Mouse (Mus musculus): Measurements from ENCODE around the gene Ccdc154. TPM values are rescaled to one million over a fixed set of nuclear protein-coding genes. Genes with fewer than 3 reads are reported as not detected.

Ccdc154 gene
- total and polyA plus RNA-seq, 3 experiments, result 0.03 to 0.12 TPM; not detected in 1

- DNase-seq, result peak; percentile 97
These were observed 21.9 kb downstream of the Ccdc154 start, which contains the start of gene BC003965 for GRCm38 (mm10) chr17:25184129-25184691. Gene BC003965 (plus strand): TSS chr17:25184554.

GRCm38 (mm10) chr17:25184961-25185360, 22.7 kb downstream of the Ccdc154 start:
- DNase-seq, result no peak

DNA sequence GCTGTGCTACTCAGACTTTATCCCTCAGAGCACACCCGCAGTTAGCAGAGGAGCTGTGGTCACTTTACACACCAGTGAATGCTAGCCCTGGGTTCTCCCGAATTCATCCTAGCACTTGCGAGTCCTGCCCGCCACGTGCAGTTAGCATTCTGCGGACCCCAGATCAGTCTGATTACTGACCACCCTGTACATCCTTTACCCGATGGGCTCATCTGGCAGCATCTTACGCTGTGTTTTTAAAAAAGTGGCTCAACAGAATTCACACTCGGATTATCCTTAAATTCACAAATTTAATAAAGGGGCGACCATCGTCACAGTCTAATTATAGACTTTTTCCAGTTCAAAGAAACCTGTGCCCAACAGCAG, 25.5 kb downstream of the Ccdc154 start:
- no peak for DNase-seq

GRCm38 (mm10) chr17:25188150-25189031, 26.1 kb downstream of the Ccdc154 start, which contains the start of gene Unkl:
Gene Unkl (plus strand): TSS chr17:25188397.
- DNase-seq, result peak; percentile 88

DNA sequence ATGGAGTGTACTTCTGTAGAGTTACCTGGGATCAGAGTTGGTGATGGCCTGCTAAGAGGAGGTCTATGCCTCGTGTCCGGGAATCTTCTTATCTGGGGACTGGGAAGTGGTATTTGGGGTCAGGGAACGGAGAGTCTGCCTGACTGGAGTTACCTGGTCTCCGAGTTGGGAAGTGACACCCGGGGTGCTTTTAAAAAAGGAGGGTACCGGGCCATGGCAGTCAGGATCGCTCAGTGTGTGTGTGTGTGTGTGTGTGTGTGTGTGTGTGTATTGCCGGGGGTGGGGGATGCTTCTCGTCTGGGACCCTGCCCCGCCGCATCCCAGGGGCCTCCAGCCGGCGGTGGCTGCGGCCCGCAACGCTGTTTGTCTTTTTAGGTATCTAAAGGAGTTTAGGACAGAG, 26.8 kb downstream of the Ccdc154 start:
- DNase-seq, result no peak

DNA sequence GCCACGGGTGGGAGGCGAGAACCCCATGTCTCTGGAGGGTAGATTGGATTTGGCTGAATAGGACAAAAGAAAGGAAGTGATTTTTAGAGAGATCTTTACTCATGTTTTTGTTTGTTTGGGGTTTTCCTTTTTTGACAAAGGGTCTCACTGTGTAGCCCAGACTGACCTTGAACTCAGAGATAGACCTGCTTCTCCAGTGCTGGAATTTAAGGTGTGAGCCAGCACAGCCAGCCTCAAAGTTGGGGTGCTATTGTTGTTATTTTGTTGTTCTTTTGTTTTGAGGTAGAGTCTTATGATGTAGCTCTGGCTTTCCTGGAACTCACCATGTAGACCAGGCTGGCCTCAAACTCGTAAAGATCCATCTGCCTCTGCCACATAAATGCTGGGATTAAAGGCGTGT, 40.1 kb downstream of the Ccdc154 start:
- DNase-seq, result no peak

- no peak for DNase-seq
These were observed 47.7 kb downstream of the Ccdc154 start for GRCm38 (mm10) chr17:25210006-25210405.

DNA sequence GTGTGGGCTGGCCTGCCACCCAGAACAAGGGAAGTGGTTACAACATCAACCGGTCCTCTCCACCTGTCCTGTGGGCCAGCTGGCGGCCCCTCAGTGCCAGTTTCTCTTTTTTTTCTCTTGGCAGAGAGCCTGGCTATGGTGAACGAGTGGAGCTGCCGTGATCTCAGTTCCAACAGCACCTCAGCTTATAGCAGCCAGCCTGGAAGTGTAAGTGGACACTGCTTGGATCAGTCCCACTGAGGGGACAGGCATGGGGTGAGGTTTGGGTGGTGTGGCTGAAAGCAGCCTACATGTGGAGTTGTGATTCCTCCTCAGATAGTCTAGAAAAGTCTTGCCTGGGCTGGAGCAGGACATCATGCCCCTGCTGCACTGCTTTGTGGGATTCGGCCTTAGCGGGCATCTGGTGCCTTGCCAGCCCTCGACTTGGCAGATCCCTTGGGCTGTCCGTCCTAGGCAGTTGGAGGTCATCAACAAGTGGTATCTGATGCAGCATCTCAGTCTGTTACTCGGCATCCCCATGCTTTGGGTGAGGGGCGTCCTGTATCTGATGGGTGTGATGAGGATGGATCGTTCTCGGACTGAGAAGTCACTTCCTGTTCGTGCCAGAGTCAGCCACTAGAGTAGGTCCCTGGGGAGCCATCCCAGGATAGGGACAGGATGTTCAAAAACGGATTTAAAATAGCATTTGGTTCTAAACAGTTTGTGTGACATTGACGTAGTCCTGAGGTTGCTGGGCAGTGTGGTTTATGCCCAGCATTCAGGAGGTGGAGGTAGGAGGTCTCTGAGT, 48.6 kb downstream of the Ccdc154 start:
- DNase-seq, result no peak

DNA sequence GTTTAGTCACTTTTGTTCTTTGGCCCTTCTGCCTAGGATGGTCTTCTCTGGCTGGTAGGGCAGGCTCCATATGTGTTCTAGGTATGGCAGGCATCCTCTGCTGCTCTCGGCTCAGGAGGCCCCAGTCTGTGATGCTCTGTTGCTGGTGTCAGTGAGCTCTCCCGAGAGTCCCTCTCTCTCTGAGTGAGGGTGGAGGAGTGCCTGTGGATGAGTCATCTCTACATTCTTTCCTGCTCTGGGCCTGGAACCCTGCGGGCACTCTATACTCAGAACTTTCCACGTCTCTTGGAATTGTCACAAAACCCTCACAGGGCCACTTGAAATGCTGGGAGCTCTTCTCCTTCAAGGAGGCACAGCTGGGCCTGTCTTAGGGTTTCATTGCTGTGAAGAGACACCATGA, 49.4 kb downstream of the Ccdc154 start:
- DNase-seq, result peak; percentile 24

- no peak for DNase-seq
These were observed 53.2 kb downstream of the Ccdc154 start for GRCm38 (mm10) chr17:25215431-25215830.

DNA sequence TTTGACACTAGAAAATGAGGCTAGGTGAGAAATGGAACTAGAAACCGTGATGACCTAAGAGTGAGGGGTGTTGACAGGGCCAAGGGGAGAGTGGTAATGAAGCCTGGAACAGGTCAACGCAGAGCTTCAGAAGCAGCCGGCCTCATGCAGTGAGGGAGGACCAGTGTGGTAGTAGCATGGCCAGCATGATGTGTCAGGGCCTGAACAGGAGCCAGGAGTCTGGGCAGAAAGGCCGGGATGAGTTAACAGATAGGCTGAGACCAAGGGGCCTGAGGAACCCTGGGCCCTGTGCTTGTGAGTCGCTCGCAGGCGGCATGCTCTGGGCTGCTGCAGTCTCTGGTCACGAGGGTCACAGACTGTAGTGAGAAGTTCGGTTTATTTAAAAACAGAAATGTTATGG, 56.7 kb downstream of the Ccdc154 start:
- no peak for DNase-seq

DNA sequence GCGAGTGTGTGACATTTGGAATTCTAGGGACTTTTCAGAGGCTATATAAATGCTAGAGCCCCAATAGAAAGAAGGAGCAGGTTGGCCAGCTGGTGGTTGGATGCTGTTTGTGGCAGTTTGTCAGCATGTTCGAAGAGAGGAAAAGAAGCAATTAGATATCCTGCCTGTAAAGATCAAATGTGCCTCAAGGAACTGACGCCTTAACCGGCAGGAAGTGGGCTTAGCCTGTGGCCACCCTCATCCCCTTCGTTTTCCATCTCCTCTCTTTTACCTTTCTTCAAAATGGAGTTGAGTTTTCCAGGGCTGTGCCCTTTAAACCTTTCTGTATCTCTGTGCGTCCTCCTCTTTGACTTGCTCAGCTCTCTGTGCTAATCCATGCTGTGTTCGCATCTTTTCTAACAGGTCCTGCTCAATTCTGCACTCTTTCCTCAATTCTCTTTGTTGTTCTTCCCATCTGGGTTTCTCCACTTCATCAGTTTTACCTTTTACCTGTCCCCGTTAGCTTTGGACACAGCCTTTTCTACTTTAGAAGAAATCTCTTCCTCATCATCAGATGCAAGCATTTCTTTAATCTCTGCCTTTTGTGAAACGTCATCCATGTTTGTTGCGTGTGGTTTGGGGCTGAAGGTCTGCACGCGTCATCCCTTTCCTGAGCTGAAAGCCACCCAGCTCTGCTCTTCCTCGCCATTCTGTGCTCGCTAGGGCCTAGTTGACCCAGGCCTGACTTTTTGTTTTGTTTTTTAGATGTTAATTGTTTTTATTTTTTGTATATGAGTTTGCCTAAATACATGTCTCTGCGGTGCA, 57.4 kb downstream of the Ccdc154 start:
- DNase-seq, result no peak

GRCm38 (mm10) chr17:25220746-25221145, 58.5 kb downstream of the Ccdc154 start:
- no peak for DNase-seq

Other genes with a start within 250 kb of the Ccdc154 start
- 100 to 1,000 TPM in 1 of 2 experiments, 10 to 100 TPM in 1; 86.6 to 129 TPM for gene Mapk8ip3, start 225.5 kb upstream of the Ccdc154 start, total RNA-seq (2021)
- gene Mapk8ip3, start 225.5 kb upstream of the Ccdc154 start, polyA plus RNA-seq (2012; rRNA removed), result 205 and 241 TPM in 2 replicates
- gene Jpt2, start 201.8 kb upstream of the Ccdc154 start, total RNA-seq (2021), result 10 to 100 TPM; 26.7 to 39.1 TPM
- 2.3 and 4.6 TPM in 2 replicates for gene Jpt2, start 201.8 kb upstream of the Ccdc154 start, polyA plus RNA-seq (2012; rRNA removed)
- gene Cramp1l, start 146.7 kb upstream of the Ccdc154 start, total RNA-seq (2021), result 10 to 100 TPM; 17.8 to 18.2 TPM
- gene Cramp1l, start 146.7 kb upstream of the Ccdc154 start, polyA plus RNA-seq (2012; rRNA removed), result 15.4 and 16.7 TPM in 2 replicates
- gene Ift140, start 146.4 kb upstream of the Ccdc154 start, total RNA-seq (2021), result 10 to 100 TPM; 27.8 to 28.0 TPM
- gene Ift140, start 146.4 kb upstream of the Ccdc154 start, polyA plus RNA-seq (2012; rRNA removed), result 20.9 and 21.8 TPM in 2 replicates
- 10 to 100 TPM; 32.2 to 44.8 TPM for gene Tmem204, start 78.9 kb upstream of the Ccdc154 start, total RNA-seq (2021)
- gene Tmem204, start 78.9 kb upstream of the Ccdc154 start, polyA plus RNA-seq (2012; rRNA removed), result 59.2 and 64.1 TPM in 2 replicates
- gene Telo2, start 46.5 kb upstream of the Ccdc154 start, total RNA-seq (2021), result 10 to 100 TPM; 16.4 to 24.5 TPM
- 15.5 and 15.7 TPM in 2 replicates for gene Telo2, start 46.5 kb upstream of the Ccdc154 start, polyA plus RNA-seq (2012; rRNA removed)
- gene Ptx4, start 41.7 kb upstream of the Ccdc154 start, total RNA-seq (2021), result not detected
- gene Ptx4, start 41.7 kb upstream of the Ccdc154 start, polyA plus RNA-seq (2012; rRNA removed), result not detected in 2 replicates
- gene Clcn7, start 29.1 kb upstream of the Ccdc154 start, total RNA-seq (2021), result 10 to 100 TPM; 38.3 to 48.6 TPM
- 33.9 and 37.4 TPM in 2 replicates for gene Clcn7, start 29.1 kb upstream of the Ccdc154 start, polyA plus RNA-seq (2012; rRNA removed)
- gene Gm38655, start 13.0 kb downstream of the Ccdc154 start, total RNA-seq (2021), result not detected
- not detected in 2 replicates for gene Gm38655, start 13.0 kb downstream of the Ccdc154 start, polyA plus RNA-seq (2012; rRNA removed)
- 10 to 100 TPM; 16.7 to 24.4 TPM for gene BC003965, start 22.1 kb downstream of the Ccdc154 start, total RNA-seq (2021)
- gene BC003965, start 22.1 kb downstream of the Ccdc154 start, polyA plus RNA-seq (2012; rRNA removed), result 24.0 and 25.7 TPM in 2 replicates
- 10 to 100 TPM; 14.0 to 18.1 TPM for gene Unkl, start 25.9 kb downstream of the Ccdc154 start, total RNA-seq (2021)
- 23.7 and 30.3 TPM in 2 replicates for gene Unkl, start 25.9 kb downstream of the Ccdc154 start, polyA plus RNA-seq (2012; rRNA removed)
- 10 to 100 TPM; 50.4 to 50.6 TPM for gene Gnptg, start 77.7 kb downstream of the Ccdc154 start, total RNA-seq (2021)
- gene Gnptg, start 77.7 kb downstream of the Ccdc154 start, polyA plus RNA-seq (2012; rRNA removed), result 32.6 and 40.0 TPM in 2 replicates
- gene Tsr3, start 77.7 kb downstream of the Ccdc154 start, total RNA-seq (2021), result 10 to 100 TPM; 18.5 to 25.1 TPM
- gene Tsr3, start 77.7 kb downstream of the Ccdc154 start, polyA plus RNA-seq (2012; rRNA removed), result 24.1 and 28.9 TPM in 2 replicates
- gene Baiap3, start 93.9 kb downstream of the Ccdc154 start, total RNA-seq (2021), result 10 to 100 TPM in 1 of 2 experiments, 1 to 10 TPM in 1; 9.7 to 10.1 TPM
- 84.6 and 90.0 TPM in 2 replicates for gene Baiap3, start 93.9 kb downstream of the Ccdc154 start, polyA plus RNA-seq (2012; rRNA removed)
- 100 to 1,000 TPM; 225 to 248 TPM for gene Ube2i, start 112.2 kb downstream of the Ccdc154 start, total RNA-seq (2021)
- gene Ube2i, start 112.2 kb downstream of the Ccdc154 start, polyA plus RNA-seq (2012; rRNA removed), result 79.5 and 103 TPM in 2 replicates
- gene Prss34, start 135.9 kb downstream of the Ccdc154 start, total RNA-seq (2021), result under 1 TPM; 0.23 to 0.48 TPM
- gene Prss34, start 135.9 kb downstream of the Ccdc154 start, polyA plus RNA-seq (2012; rRNA removed), result not detected in 2 replicates
- not detected for gene Prss28, start 146.2 kb downstream of the Ccdc154 start, total RNA-seq (2021)
- not detected in 2 replicates for gene Prss28, start 146.2 kb downstream of the Ccdc154 start, polyA plus RNA-seq (2012; rRNA removed)
- not detected for gene Prss29, start 156.2 kb downstream of the Ccdc154 start, total RNA-seq (2021)
- gene Prss29, start 156.2 kb downstream of the Ccdc154 start, polyA plus RNA-seq (2012; rRNA removed), result not detected in 2 replicates
- 1 to 10 TPM in 1 of 2 experiments, under 1 TPM in 1; 0.98 to 1.5 TPM for gene Tpsab1, start 183.1 kb downstream of the Ccdc154 start, total RNA-seq (2021)
- 4.3 and 4.9 TPM in 2 replicates for gene Tpsab1, start 183.1 kb downstream of the Ccdc154 start, polyA plus RNA-seq (2012; rRNA removed)
- 1 to 10 TPM; 2.8 to 3.8 TPM for gene Tpsb2, start 203.8 kb downstream of the Ccdc154 start, total RNA-seq (2021)
- gene Tpsb2, start 203.8 kb downstream of the Ccdc154 start, polyA plus RNA-seq (2012; rRNA removed), result 10.0 and 18.1 TPM in 2 replicates
- not detected for gene Tpsg1, start 206.8 kb downstream of the Ccdc154 start, total RNA-seq (2021)
- gene Tpsg1, start 206.8 kb downstream of the Ccdc154 start, polyA plus RNA-seq (2012; rRNA removed), result 0.20 and 0.75 TPM in 2 replicates

Measured in adrenal gland, adult 2 months (tissue).